Mouse (Mus musculus): ENCODE measurements around the gene Hspb7. TPM values are rescaled to one million over a fixed set of nuclear protein-coding genes. Genes with fewer than 3 reads are reported as not detected.

Gene Hspb7
- polyA plus RNA-seq, 1 experiment: not detected

GRCm38 (mm10) chr4:141456193-141456938 lies 35.8 kb downstream of the Hspb7 start:
- no peak for TF ChIP-seq CTCF (IDR thresholded peaks at IDR 0.05; ENCODE audit: low read depth, low read length)
- no peak for TF ChIP-seq POLR2A (IDR thresholded peaks at IDR 0.05; ENCODE audit: borderline replicate concordance, low read depth, low read length)
- peaks cover 47% of the 10 kb centered on the region for H3K4me1 ChIP-seq (ENCODE audit: control insufficient read depth, insufficient read depth, low read length)
- no peak overlapping the region for H3K4me3 ChIP-seq (ENCODE audit: insufficient read depth, low read length)
- H3K27ac ChIP-seq (ENCODE audit: insufficient read depth, low read depth, low read length): no peak overlapping the region

DNA sequence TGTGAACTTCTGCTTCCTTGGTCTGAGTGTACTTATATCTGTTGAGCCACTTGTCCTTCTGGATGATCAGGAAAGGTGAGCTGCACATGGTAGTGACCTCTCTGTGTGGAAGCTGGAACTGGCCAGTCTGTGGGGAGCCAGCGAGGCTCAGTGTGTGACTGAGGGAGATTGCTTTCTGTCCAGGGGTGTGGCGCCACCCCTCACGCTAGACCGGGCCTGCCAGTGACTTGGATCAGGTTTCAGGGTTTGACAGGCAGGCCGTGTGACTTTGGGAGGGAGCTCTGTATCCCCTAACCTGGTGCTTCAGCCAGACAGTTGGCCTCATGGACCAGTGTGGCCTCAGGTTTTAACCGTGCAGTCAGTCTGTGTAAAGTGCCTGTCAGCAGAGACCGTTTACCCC lies 37.7 kb downstream of the Hspb7 start:
- Histone ChIP-seq H3K27ac (ENCODE audit: insufficient read depth, low read depth, low read length) (no peak overlapping the region), H3K4me3 (ENCODE audit: insufficient read depth, low read length) (no peak overlapping the region), H3K4me1 (ENCODE audit: control insufficient read depth, insufficient read depth, low read length) (peaks cover 31% of the 10 kb centered on the region)
- TF ChIP-seq CTCF (IDR thresholded peaks at IDR 0.05; ENCODE audit: low read depth, low read length) (no peak), POLR2A (IDR thresholded peaks at IDR 0.05; ENCODE audit: borderline replicate concordance, low read depth, low read length) (no peak)

- TF ChIP-seq POLR2A (IDR thresholded peaks at IDR 0.05; ENCODE audit: borderline replicate concordance, low read depth, low read length) (no peak), CTCF (IDR thresholded peaks at IDR 0.05; ENCODE audit: low read depth, low read length) (no peak)
- Histone ChIP-seq H3K27ac (ENCODE audit: insufficient read depth, low read depth, low read length) (no peak overlapping the region), H3K4me3 (ENCODE audit: insufficient read depth, low read length) (no peak overlapping the region), H3K4me1 (ENCODE audit: control insufficient read depth, insufficient read depth, low read length) (peaks cover 24% of the 10 kb centered on the region)
Measured at GRCm38 (mm10) chr4:141458888-141459287, 38.3 kb downstream of the Hspb7 start.

DNA sequence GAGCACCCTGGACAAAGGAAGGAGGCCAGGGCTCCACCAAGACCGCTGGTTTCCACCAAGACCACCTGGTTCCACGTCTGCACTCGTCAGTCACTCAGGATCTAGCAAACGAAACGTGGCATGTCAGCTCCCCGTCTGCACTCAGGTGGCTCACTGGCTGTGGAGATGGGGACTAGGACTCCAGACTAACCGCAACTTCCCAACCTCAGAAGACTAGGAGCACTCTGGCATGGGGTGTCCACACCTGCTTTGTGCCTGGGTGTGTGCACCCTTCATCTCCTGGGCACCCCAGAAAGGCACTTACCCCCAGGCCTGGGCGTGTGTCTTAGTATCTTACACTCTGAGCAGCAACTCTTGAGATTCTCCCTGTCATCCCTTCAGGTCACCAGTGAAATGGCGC lies 39.2 kb downstream of the Hspb7 start:
- no peak overlapping the region for H3K27ac ChIP-seq (ENCODE audit: insufficient read depth, low read depth, low read length)
- no peak for TF ChIP-seq CTCF (IDR thresholded peaks at IDR 0.05; ENCODE audit: low read depth, low read length)
- TF ChIP-seq POLR2A (IDR thresholded peaks at IDR 0.05; ENCODE audit: borderline replicate concordance, low read depth, low read length): no peak
- H3K4me1 ChIP-seq (ENCODE audit: control insufficient read depth, insufficient read depth, low read length): peaks cover 19% of the 10 kb centered on the region
- no peak overlapping the region for H3K4me3 ChIP-seq (ENCODE audit: insufficient read depth, low read length)

- TF ChIP-seq POLR2A (IDR thresholded peaks at IDR 0.05; ENCODE audit: borderline replicate concordance, low read depth, low read length) (no peak), CTCF (IDR thresholded peaks at IDR 0.05; ENCODE audit: low read depth, low read length) (no peak)
- peaks cover 12% of the 10 kb centered on the region for H3K4me1 ChIP-seq (ENCODE audit: control insufficient read depth, insufficient read depth, low read length)
- H3K4me3 ChIP-seq (ENCODE audit: insufficient read depth, low read length): no peak overlapping the region
- H3K27ac ChIP-seq (ENCODE audit: insufficient read depth, low read depth, low read length): no peak overlapping the region
Measured at GRCm38 (mm10) chr4:141460481-141460880, 39.9 kb downstream of the Hspb7 start.

DNA sequence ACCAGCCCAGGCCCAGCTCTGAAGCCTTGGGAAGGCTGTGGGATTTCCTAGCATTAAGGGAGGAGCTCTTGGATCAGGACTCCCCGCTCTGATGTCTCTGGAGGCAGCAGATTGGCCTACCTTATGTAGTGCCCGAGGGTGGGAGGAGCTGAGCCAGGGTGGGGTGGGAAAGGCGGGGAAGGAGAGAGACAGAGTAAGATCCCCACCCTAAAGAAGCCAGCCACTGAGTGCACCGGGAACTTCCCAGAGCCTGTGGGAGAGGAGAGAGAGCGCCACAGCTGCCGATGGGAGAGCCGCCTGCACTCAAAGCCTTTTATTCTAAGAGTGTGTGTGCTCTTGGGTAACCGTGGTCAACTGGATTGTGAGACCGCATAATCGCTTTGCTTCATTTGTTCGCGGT lies 40.5 kb downstream of the Hspb7 start:
- TF ChIP-seq CTCF (IDR thresholded peaks at IDR 0.05; ENCODE audit: low read depth, low read length): no peak
- TF ChIP-seq POLR2A (IDR thresholded peaks at IDR 0.05; ENCODE audit: borderline replicate concordance, low read depth, low read length): no peak
- peaks cover 6% of the 10 kb centered on the region for H3K4me1 ChIP-seq (ENCODE audit: control insufficient read depth, insufficient read depth, low read length)
- H3K4me3 ChIP-seq (ENCODE audit: insufficient read depth, low read length): no peak overlapping the region

GRCm38 (mm10) chr4:141461576-141461975 lies 41.0 kb downstream of the Hspb7 start:
- H3K4me3 ChIP-seq (ENCODE audit: insufficient read depth, low read length): no peak overlapping the region
- H3K4me1 ChIP-seq (ENCODE audit: control insufficient read depth, insufficient read depth, low read length): peaks cover 4% of the 10 kb centered on the region; the same call in 1 of the 2 replicates
- TF ChIP-seq POLR2A (IDR thresholded peaks at IDR 0.05; ENCODE audit: borderline replicate concordance, low read depth, low read length): no peak
- no peak for TF ChIP-seq CTCF (IDR thresholded peaks at IDR 0.05; ENCODE audit: low read depth, low read length)
- no peak overlapping the region for H3K27ac ChIP-seq (ENCODE audit: insufficient read depth, low read depth, low read length)

More for the DNA sequence above, 40.5 kb downstream of the Hspb7 start:
- H3K27ac ChIP-seq (ENCODE audit: insufficient read depth, low read depth, low read length): no peak overlapping the region

DNA sequence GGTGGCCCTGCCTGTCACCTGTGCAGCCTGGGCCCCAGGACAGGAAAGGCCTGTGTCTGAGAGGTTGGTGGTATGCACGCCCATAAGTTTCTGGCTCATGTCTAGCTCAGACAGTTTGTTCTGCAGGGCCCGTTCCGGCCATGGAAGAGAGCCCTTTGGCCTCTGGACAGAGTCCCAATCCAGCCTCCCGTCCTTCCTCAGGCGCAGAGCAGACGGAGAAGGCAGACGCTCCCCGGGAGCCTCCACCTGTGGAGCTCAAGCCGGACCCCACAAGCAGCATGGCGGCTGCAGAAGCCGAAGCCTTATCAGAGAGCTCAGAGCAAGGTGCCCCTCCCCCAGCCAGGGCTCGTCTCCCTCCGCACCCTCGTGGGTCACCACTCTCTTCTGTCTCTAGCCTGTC lies 42.9 kb downstream of the Hspb7 start:
- Histone ChIP-seq H3K27ac (ENCODE audit: insufficient read depth, low read depth, low read length) (no peak overlapping the region), H3K4me3 (ENCODE audit: insufficient read depth, low read length) (no peak overlapping the region), H3K4me1 (ENCODE audit: control insufficient read depth, insufficient read depth, low read length) (peaks cover 4% of the 10 kb centered on the region; the same call in 1 of the 2 replicates)
- no peak for TF ChIP-seq POLR2A (IDR thresholded peaks at IDR 0.05; ENCODE audit: borderline replicate concordance, low read depth, low read length)
- TF ChIP-seq CTCF (IDR thresholded peaks at IDR 0.05; ENCODE audit: low read depth, low read length): no peak

DNA sequence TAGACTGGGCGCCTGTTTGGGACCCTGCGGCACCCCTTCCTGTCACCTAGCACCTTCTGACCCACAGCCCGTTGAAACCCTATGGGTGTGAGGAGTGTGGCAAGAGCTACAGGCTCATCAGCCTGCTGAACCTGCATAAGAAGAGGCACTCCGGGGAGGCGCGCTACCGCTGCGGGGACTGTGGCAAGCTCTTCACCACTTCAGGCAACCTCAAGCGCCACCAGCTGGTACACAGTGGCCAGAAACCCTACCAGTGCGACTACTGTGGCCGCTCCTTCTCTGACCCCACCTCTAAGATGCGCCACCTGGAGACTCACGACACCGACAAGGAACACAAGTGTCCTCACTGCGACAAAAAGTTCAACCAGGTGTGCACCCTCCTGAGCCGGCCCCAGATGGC lies 44.1 kb downstream of the Hspb7 start:
- Histone ChIP-seq H3K27ac (ENCODE audit: insufficient read depth, low read depth, low read length) (no peak overlapping the region), H3K4me1 (ENCODE audit: control insufficient read depth, insufficient read depth, low read length) (peaks cover 4% of the 10 kb centered on the region; the same call in 1 of the 2 replicates), H3K4me3 (ENCODE audit: insufficient read depth, low read length) (no peak overlapping the region)
- TF ChIP-seq CTCF (IDR thresholded peaks at IDR 0.05; ENCODE audit: low read depth, low read length): no peak
- TF ChIP-seq POLR2A (IDR thresholded peaks at IDR 0.05; ENCODE audit: borderline replicate concordance, low read depth, low read length): no peak

GRCm38 (mm10) chr4:141465512-141466288 lies 45.1 kb downstream of the Hspb7 start:
- no peak overlapping the region for H3K27ac ChIP-seq (ENCODE audit: insufficient read depth, low read depth, low read length)
- H3K4me1 ChIP-seq (ENCODE audit: control insufficient read depth, insufficient read depth, low read length): no peaks in the 10 kb centered on the region
- H3K4me3 ChIP-seq (ENCODE audit: insufficient read depth, low read length): no peak overlapping the region
- TF ChIP-seq POLR2A (IDR thresholded peaks at IDR 0.05; ENCODE audit: borderline replicate concordance, low read depth, low read length) (no peak), CTCF (IDR thresholded peaks at IDR 0.05; ENCODE audit: low read depth, low read length) (no peak)

Measured in bone marrow macrophage, adult 2 months (primary cell).